Mouse (Mus musculus): ENCODE measurements around the gene Nmt1. TPM values are rescaled to one million over a fixed set of nuclear protein-coding genes. Genes with fewer than 3 reads are reported as not detected.
A peak's percentile ranks its signal among the peaks of the same experiment; 100 is the strongest.

Gene Nmt1
- total and polyA plus RNA-seq, 3 experiments, result 29.8 to 147 (median 70.5) TPM

- Histone ChIP-seq H3K4me3 (ENCODE audit: control insufficient read depth in 1 of 2, insufficient read depth in 1 of 2, low read depth in 2 of 2, low read length in 2 of 2) (no peak overlapping the region), H3K27me3 (ENCODE audit: control insufficient read depth in 1 of 2, insufficient read depth in 2 of 2, low read length in 2 of 2) (no peaks in the 10 kb centered on the region), H3K27ac (ENCODE audit: control insufficient read depth, low read depth, low read length) (no peak overlapping the region), H3K9ac (ENCODE audit: control insufficient read depth, low read depth, low read length, poor library complexity, severe bottlenecking) (no peak overlapping the region), H3K9me3 (replicated peaks; ENCODE audit: insufficient read depth, low read length) (no peaks in the 10 kb centered on the region), H3K4me1 (ENCODE audit: control insufficient read depth in 1 of 2, insufficient read depth in 2 of 2, low read length in 2 of 2) (peaks cover 0 to 5% of the 10 kb centered on the region in 2 experiments; a peak in 1 of 4 replicates), H3K36me3 (ENCODE audit: control insufficient read depth in 1 of 2, insufficient read depth in 2 of 2, low read length in 2 of 2) (no peaks in the 10 kb centered on the region), H3K79me2 (ENCODE audit: control insufficient read depth, insufficient read depth, low read length, poor library complexity) (no peaks in the 10 kb centered on the region)
- TF ChIP-seq TBP (IDR thresholded peaks at IDR 0.05; ENCODE audit: low read depth, low read length) (0 out of 2 replicates have a peak, but pooled peaks have one; percentile 48), ZMIZ1 (IDR thresholded peaks at IDR 0.05; ENCODE audit: low read depth, low read length) (0 out of 2 replicates have a peak, but pooled peaks have one; percentile 35), SIN3A (IDR thresholded peaks at IDR 0.05; ENCODE audit: low read length) (no peak), USF1 (IDR thresholded peaks at IDR 0.05; ENCODE audit: low read depth, low read length) (no peak), GABPA (IDR thresholded peaks at IDR 0.05; ENCODE audit: low read depth, low read length) (no peak)
- no peak for DNase-seq (ENCODE audit: low read depth, low spot score)
Measured at GRCm38 (mm10) chr11:103093862-103094833, 66.2 kb downstream of the Nmt1 start.

- H3K27me3 ChIP-seq (ENCODE audit: control insufficient read depth in 1 of 2, insufficient read depth in 2 of 2, low read length in 2 of 2), result no peaks in the 10 kb centered on the region
- H3K9ac ChIP-seq (ENCODE audit: control insufficient read depth, low read depth, low read length, poor library complexity, severe bottlenecking), result no peak overlapping the region
- no peaks in the 10 kb centered on the region for H3K9me3 ChIP-seq (replicated peaks; ENCODE audit: insufficient read depth, low read length)
- no peaks in the 10 kb centered on the region for H3K79me2 ChIP-seq (ENCODE audit: control insufficient read depth, insufficient read depth, low read length, poor library complexity)
- H3K4me3 ChIP-seq (ENCODE audit: control insufficient read depth in 1 of 2, insufficient read depth in 1 of 2, low read depth in 2 of 2, low read length in 2 of 2), result no peak overlapping the region
- TF ChIP-seq MEF2A (IDR thresholded peaks at IDR 0.05; ENCODE audit: extremely low read depth, insufficient replicate concordance, low read depth, low read length, poor library complexity, severe bottlenecking), result no peak
- DNase-seq (ENCODE audit: low read depth, low spot score), result no peak
- H3K36me3 ChIP-seq (ENCODE audit: control insufficient read depth in 1 of 2, insufficient read depth in 2 of 2, low read length in 2 of 2), result no peaks in the 10 kb centered on the region
- peaks cover 0 to 5% of the 10 kb centered on the region in 2 experiments; a peak in 1 of 4 replicates for H3K4me1 ChIP-seq (ENCODE audit: control insufficient read depth in 1 of 2, insufficient read depth in 2 of 2, low read length in 2 of 2)
- no peak overlapping the region for H3K27ac ChIP-seq (ENCODE audit: control insufficient read depth, low read depth, low read length)
Measured at GRCm38 (mm10) chr11:103095107-103095670, 67.2 kb downstream of the Nmt1 start.

GRCm38 (mm10) chr11:103095801-103096200 lies 67.8 kb downstream of the Nmt1 start:
- Histone ChIP-seq H3K9me3 (replicated peaks; ENCODE audit: insufficient read depth, low read length) (no peaks in the 10 kb centered on the region), H3K36me3 (ENCODE audit: control insufficient read depth in 1 of 2, insufficient read depth in 2 of 2, low read length in 2 of 2) (no peaks in the 10 kb centered on the region), H3K9ac (ENCODE audit: control insufficient read depth, low read depth, low read length, poor library complexity, severe bottlenecking) (no peak overlapping the region), H3K27me3 (ENCODE audit: control insufficient read depth in 1 of 2, insufficient read depth in 2 of 2, low read length in 2 of 2) (no peaks in the 10 kb centered on the region), H3K27ac (ENCODE audit: control insufficient read depth, low read depth, low read length) (no peak overlapping the region), H3K79me2 (ENCODE audit: control insufficient read depth, insufficient read depth, low read length, poor library complexity) (no peaks in the 10 kb centered on the region), H3K4me3 (ENCODE audit: control insufficient read depth in 1 of 2, insufficient read depth in 1 of 2, low read depth in 2 of 2, low read length in 2 of 2) (no peak overlapping the region), H3K4me1 (ENCODE audit: control insufficient read depth in 1 of 2, insufficient read depth in 2 of 2, low read length in 2 of 2) (peaks cover 0 to 5% of the 10 kb centered on the region in 2 experiments; a peak in 1 of 4 replicates)
- no peak for DNase-seq (ENCODE audit: low read depth, low spot score)
- TF ChIP-seq TBP (IDR thresholded peaks at IDR 0.05; ENCODE audit: low read depth, low read length), result no peak
- no peak for TF ChIP-seq ZNF384 (IDR thresholded peaks at IDR 0.05; ENCODE audit: low read depth, low read length)
- TF ChIP-seq CHD1 (IDR thresholded peaks at IDR 0.05; ENCODE audit: low read depth, low read length), result no peak
- TF ChIP-seq NRF1 (IDR thresholded peaks at IDR 0.05; ENCODE audit: insufficient read depth, low read depth, low read length, poor library complexity, severe bottlenecking), result no peak
- no peak for TF ChIP-seq POLR2AphosphoS2 (IDR thresholded peaks at IDR 0.05; ENCODE audit: low read length)
- TF ChIP-seq CTCF (IDR thresholded peaks at IDR 0.05 in 2 of 3, conservative IDR thresholded peaks at IDR 0.05 in 1 of 3; ENCODE audit: control insufficient read depth in 1 of 3, insufficient read depth in 1 of 3, low read depth in 2 of 3, low read length in 3 of 3, poor library complexity in 1 of 3, severe bottlenecking in 1 of 3), result no peak
- TF ChIP-seq POLR2A (IDR thresholded peaks at IDR 0.05; ENCODE audit: control insufficient read depth in 1 of 2, insufficient read depth in 1 of 2, low read depth in 1 of 2, low read length in 2 of 2, poor library complexity in 1 of 2), result no peak
- TF ChIP-seq TCF12 (IDR thresholded peaks at IDR 0.05; ENCODE audit: low read depth, low read length), result no peak
- no peak for TF ChIP-seq USF2 (IDR thresholded peaks at IDR 0.05; ENCODE audit: borderline replicate concordance in 1 of 2, insufficient read depth in 1 of 2, low read depth in 1 of 2, low read length in 2 of 2)
- no peak for TF ChIP-seq ZC3H11A (IDR thresholded peaks at IDR 0.05; ENCODE audit: low read depth, low read length)
- no peak for TF ChIP-seq JUND (IDR thresholded peaks at IDR 0.05; ENCODE audit: low read depth, low read length)
- no peak for TF ChIP-seq E2F4 (IDR thresholded peaks at IDR 0.05; ENCODE audit: borderline replicate concordance, low read depth, low read length)
- TF ChIP-seq TAL1 (IDR thresholded peaks at IDR 0.05; ENCODE audit: low read length), result no peak
- no peak for TF ChIP-seq MYB (IDR thresholded peaks at IDR 0.05; ENCODE audit: low read depth, low read length)
- no peak for TF ChIP-seq MXI1 (IDR thresholded peaks at IDR 0.05; ENCODE audit: low read depth, low read length)
- TF ChIP-seq MYC (IDR thresholded peaks at IDR 0.05; ENCODE audit: low read depth, low read length), result no peak
- no peak for TF ChIP-seq MEF2A (IDR thresholded peaks at IDR 0.05; ENCODE audit: extremely low read depth, insufficient replicate concordance, low read depth, low read length, poor library complexity, severe bottlenecking)
- TF ChIP-seq MAFK (IDR thresholded peaks at IDR 0.05; ENCODE audit: borderline replicate concordance, low read depth, low read length), result no peak

All from MEL (cell line).